Mouse (Mus musculus) forebrain, embryonic 16.5 days (tissue): ENCODE data around the gene Olfr506. TPM values are rescaled to one million over a fixed set of nuclear protein-coding genes. Genes with fewer than 3 reads are reported as not detected.
"Not testable (repeated sequence)": the region's sequence is repeated elsewhere in the genome, so short reads cannot be mapped to it uniquely, and the experiment has no call there.

ENCODE experiments used
- ATAC-seq: fragments of 200-750 bp; cut with Nextera tagmentation; 2 replicates; pipeline ENCODE4 v1.8.0; 2017; ENCODE audit warnings: mild to moderate bottlenecking, moderate library complexity
- H3K27ac ChIP-seq: fragments of 300-500 bp; sonication (generic); 2 replicates; pipeline ENCODE4 v1.5.1; 2014; ENCODE audit warnings: low read length, control low read depth
- H3K27me3 ChIP-seq: fragments of 300-500 bp; sonication (generic); replicated peaks from 2 replicates; pipeline ENCODE4 v1.6.1; 2014; ENCODE audit warnings: low read length; ENCODE audit not compliant: control insufficient read depth, insufficient read depth
- H3K36me3 ChIP-seq: fragments of 300-500 bp; sonication (generic); 2 replicates; pipeline ENCODE4 v1.6.1; 2014; ENCODE audit not compliant: control insufficient read depth, insufficient read depth
- H3K4me1 ChIP-seq: fragments of 300-500 bp; sonication (generic); replicated peaks from 2 replicates; pipeline ENCODE4 v1.6.1; 2014; ENCODE audit warnings: low read length; ENCODE audit not compliant: control insufficient read depth, insufficient read depth
- H3K4me2 ChIP-seq: fragments of 300-500 bp; sonication (generic); 2 replicates; pipeline ENCODE4 v1.6.1; 2014; ENCODE audit warnings: mild to moderate bottlenecking, low read length, control low read depth
- H3K4me3 ChIP-seq: fragments of 300-500 bp; sonication (generic); replicated peaks from 2 replicates; pipeline ENCODE4 v1.5.1; 2014; ENCODE audit warnings: mild to moderate bottlenecking, low read length, control low read depth
- H3K9ac ChIP-seq: fragments of 300-500 bp; sonication (generic); replicated peaks from 2 replicates; pipeline ENCODE4 v1.6.1; 2014; ENCODE audit warnings: low read depth, low read length, control low read depth
- H3K9me3 ChIP-seq: fragments of 300-500 bp; sonication (generic); 2 replicates; pipeline ENCODE4 v1.6.1; 2016; ENCODE audit warnings: low read length; ENCODE audit not compliant: control insufficient read depth
- WGBS: fragments of 180-500 bp; shearing (Covaris S2); extraction: QIAGEN DNeasy Blood & Tissue Kit; methylation state at CpG from one replicate; pipeline ENCODE4 v1.1.7; 2014; 5-methylcytosine and 5-hydroxymethylcytosine counted together
- polyA plus RNA-seq: library from polyadenylated mRNA; unstranded; fragments of >200 nt; fragmentation: Nextera tagmentation; extraction: Ambion mirVana; gene quantifications from 2 replicates; pipeline ENCODE4 v1.2.1, GENCODE M21; 2015

Olfr506 gene
- not detected in 2 replicates for polyA plus RNA-seq

GRCm38 (mm10) chr7:108610487-108610886 is at the start of gene Olfr506:
Gene Olfr506, plus strand, starts transcription at chr7:108610787.
- H3K9me3 ChIP-seq = no peaks in the 10 kb centered on the region
- no peaks in the 10 kb centered on the region for H3K27me3 ChIP-seq
- no peak within 1 kb of the TSS for H3K9ac ChIP-seq
- no peak within 1 kb of the TSS for H3K4me2 ChIP-seq
- no peak within 1 kb of the TSS for H3K4me3 ChIP-seq
- no peak for ATAC-seq
- no peak within 1 kb of the TSS for H3K27ac ChIP-seq
- H3K36me3 ChIP-seq = no peaks in the 10 kb centered on the region
- no peaks in the 10 kb centered on the region for H3K4me1 ChIP-seq

DNA sequence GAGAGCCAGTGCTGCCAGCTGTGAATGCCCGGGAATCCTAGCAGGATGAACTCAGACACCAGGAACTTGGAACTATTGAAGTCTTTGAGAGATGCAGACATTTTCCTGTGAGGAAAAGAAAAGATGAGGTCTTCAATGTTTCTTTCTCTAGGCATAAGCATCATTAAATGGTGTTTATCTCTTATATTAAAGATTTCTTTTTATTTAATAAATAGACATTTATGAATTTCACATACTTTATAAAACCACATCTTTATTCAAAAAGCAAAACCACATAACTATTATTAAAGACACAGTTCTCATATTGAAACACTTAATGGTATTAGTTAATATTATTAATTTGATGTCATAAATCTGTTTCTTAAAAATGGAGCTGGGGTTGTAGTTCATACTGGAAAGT is 44.9 kb upstream of the Olfr506 start, which contains the start of gene Olfr504:
Gene Olfr504 (minus strand): TSS at position 101 of the 400 bp plus-strand sequence.
- Histone ChIP-seq H3K27ac (no peak within 1 kb of the TSS), H3K9ac (no peak within 1 kb of the TSS), H3K9me3 (no peaks in the 10 kb centered on the region)

GRCm38 (mm10) chr7:108589797-108590196 is 20.8 kb upstream of the Olfr506 start:
- no peaks in the 10 kb centered on the region for H3K9me3 ChIP-seq
- no peak for ATAC-seq
- WGBS = 88% methylated on average over 1 of the region's 1 CpGs
- no peaks in the 10 kb centered on the region for H3K36me3 ChIP-seq
- no peak overlapping the region for H3K4me2 ChIP-seq
- H3K27ac ChIP-seq = no peak overlapping the region
- no peaks in the 10 kb centered on the region for H3K27me3 ChIP-seq
- H3K4me1 ChIP-seq = no peaks in the 10 kb centered on the region
- H3K4me3 ChIP-seq = no peak overlapping the region
- H3K9ac ChIP-seq = no peak overlapping the region

More for the DNA sequence above, 44.9 kb upstream of the Olfr506 start, which contains the start of gene Olfr504:
- no peak within 1 kb of the TSS for H3K4me3 ChIP-seq
- no peaks in the 10 kb centered on the region for H3K36me3 ChIP-seq
- H3K4me2 ChIP-seq = no peak within 1 kb of the TSS
- no peaks in the 10 kb centered on the region for H3K4me1 ChIP-seq
- H3K27me3 ChIP-seq = no peaks in the 10 kb centered on the region
- 88% methylated on average over 1 of the region's 1 CpGs for whole genome bisulfite sequencing
- ATAC-seq = no peak

GRCm38 (mm10) chr7:108601916-108602315 is 8.7 kb upstream of the Olfr506 start:
- H3K27me3 ChIP-seq, H3K4me3 ChIP-seq, H3K9me3 ChIP-seq, H3K9ac ChIP-seq, ATAC-seq, H3K4me2 ChIP-seq, H3K36me3 ChIP-seq, H3K27ac ChIP-seq, H3K4me1 ChIP-seq: not testable (repeated sequence)
- 86% methylated on average over 3 of the region's 3 CpGs for WGBS

DNA sequence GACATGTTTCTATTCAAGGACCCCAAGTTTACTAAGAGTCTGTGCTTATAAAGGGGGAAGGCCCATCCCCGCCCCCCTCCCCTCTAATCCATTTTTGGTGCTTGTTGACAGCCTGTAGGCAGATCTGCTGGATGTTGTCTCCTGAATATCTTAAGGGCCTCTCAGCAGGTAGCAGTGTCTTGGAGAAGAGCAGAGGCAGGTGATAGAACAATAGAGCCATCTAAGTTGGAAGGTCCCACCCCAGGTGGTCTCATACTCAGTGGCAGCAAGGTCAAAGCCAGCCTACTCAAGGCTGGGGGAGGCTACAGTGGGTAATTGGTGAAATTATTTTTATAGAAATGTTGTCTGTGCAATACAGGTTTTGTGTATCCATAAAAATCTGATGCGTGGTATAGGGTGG is 3.5 kb downstream of the Olfr506 start:
- ATAC-seq = no peak
- H3K9ac ChIP-seq = no peak overlapping the region
- 88% methylated on average over 2 of the region's 2 CpGs for WGBS

GRCm38 (mm10) chr7:108616781-108617180 is 6.2 kb downstream of the Olfr506 start:
- not testable (repeated sequence) for H3K27ac ChIP-seq, H3K9ac ChIP-seq, H3K27me3 ChIP-seq, H3K36me3 ChIP-seq, H3K9me3 ChIP-seq, ATAC-seq, H3K4me2 ChIP-seq, H3K4me1 ChIP-seq, H3K4me3 ChIP-seq
- WGBS = 61% methylated on average over 3 of the region's 3 CpGs

More for the DNA sequence above, 3.5 kb downstream of the Olfr506 start:
- no peaks in the 10 kb centered on the region for H3K9me3 ChIP-seq
- H3K27ac ChIP-seq = no peak overlapping the region
- H3K4me1 ChIP-seq = no peaks in the 10 kb centered on the region
- no peak overlapping the region for H3K4me3 ChIP-seq
- no peaks in the 10 kb centered on the region for H3K36me3 ChIP-seq
- H3K27me3 ChIP-seq = no peaks in the 10 kb centered on the region
- H3K4me2 ChIP-seq = no peak overlapping the region

- ATAC-seq = no peak
These were observed 10.9 kb downstream of the Olfr506 start, which contains the start of gene Olfr507 for GRCm38 (mm10) chr7:108621514-108621913. Gene Olfr507, plus strand, starts transcription at chr7:108621814.

GRCm38 (mm10) chr7:108629694-108630093 is 19.1 kb downstream of the Olfr506 start, which contains the start of gene Olfr508:
Gene Olfr508, plus strand, starts transcription at chr7:108629994.
- H3K9ac ChIP-seq = no peak within 1 kb of the TSS
- 93% methylated on average over 3 of the region's 3 CpGs for WGBS

More at GRCm38 (mm10) chr7:108621514-108621913, 10.9 kb downstream of the Olfr506 start, which contains the start of gene Olfr507:
- Histone ChIP-seq H3K27me3 (no peaks in the 10 kb centered on the region), H3K36me3 (no peaks in the 10 kb centered on the region), H3K4me1 (no peaks in the 10 kb centered on the region), H3K27ac (no peak within 1 kb of the TSS), H3K4me3 (no peak within 1 kb of the TSS), H3K4me2 (no peak within 1 kb of the TSS), H3K9me3 (no peaks in the 10 kb centered on the region), H3K9ac (no peak within 1 kb of the TSS)
- 83% methylated on average over 2 of the region's 2 CpGs for WGBS

GRCm38 (mm10) chr7:108651806-108652205 is 41.2 kb downstream of the Olfr506 start, which contains the start of gene Olfr509:
Gene Olfr509, minus strand, starts transcription at chr7:108651906.
- Histone ChIP-seq H3K27me3 (no peaks in the 10 kb centered on the region), H3K36me3 (no peaks in the 10 kb centered on the region), H3K4me1 (no peaks in the 10 kb centered on the region), H3K4me2 (no peak within 1 kb of the TSS), H3K4me3 (no peak within 1 kb of the TSS), H3K9ac (no peak within 1 kb of the TSS), H3K9me3 (no peaks in the 10 kb centered on the region), H3K27ac (no peak within 1 kb of the TSS)
- no peak for ATAC-seq

More at GRCm38 (mm10) chr7:108629694-108630093, 19.1 kb downstream of the Olfr506 start, which contains the start of gene Olfr508:
- no peak within 1 kb of the TSS for H3K4me3 ChIP-seq
- no peak within 1 kb of the TSS for H3K27ac ChIP-seq
- H3K4me1 ChIP-seq = no peaks in the 10 kb centered on the region
- H3K27me3 ChIP-seq = no peaks in the 10 kb centered on the region
- H3K36me3 ChIP-seq = no peaks in the 10 kb centered on the region
- no peak for ATAC-seq
- H3K9me3 ChIP-seq = no peaks in the 10 kb centered on the region
- H3K4me2 ChIP-seq = no peak within 1 kb of the TSS

DNA sequence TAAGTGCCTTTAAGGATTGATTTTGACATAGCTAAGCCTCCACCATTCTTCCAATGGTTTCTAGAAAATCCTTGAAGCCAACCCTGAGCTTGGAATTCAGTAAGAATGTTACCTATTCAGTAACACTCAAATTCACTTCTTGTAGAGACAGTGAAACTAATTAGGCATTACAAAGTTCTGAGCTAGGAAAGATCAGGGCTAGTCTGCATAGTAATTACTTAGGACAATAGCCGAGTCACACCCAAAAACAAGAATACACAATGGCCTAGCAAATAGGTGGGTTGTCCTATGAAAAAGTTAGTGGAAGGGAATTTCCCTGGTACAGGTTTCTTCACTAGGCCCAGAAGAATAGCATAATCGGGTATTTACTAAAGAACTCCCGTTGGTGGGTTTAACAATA is 51.8 kb downstream of the Olfr506 start:
- H3K4me1 ChIP-seq = no peaks in the 10 kb centered on the region
- H3K4me2 ChIP-seq = no peak overlapping the region
- H3K9me3 ChIP-seq = no peaks in the 10 kb centered on the region
- WGBS = 79% methylated on average over 3 of the region's 3 CpGs
- H3K9ac ChIP-seq = no peak overlapping the region
- no peak overlapping the region for H3K4me3 ChIP-seq
- no peak for ATAC-seq
- H3K27ac ChIP-seq = no peak overlapping the region
- no peaks in the 10 kb centered on the region for H3K36me3 ChIP-seq
- H3K27me3 ChIP-seq = no peaks in the 10 kb centered on the region
